Mouse (Mus musculus) embryonic fibroblast, embryonic 13.5 days (primary cell): ENCODE data around the gene Ube2q1. TPM values are rescaled to one million over a fixed set of nuclear protein-coding genes. Genes with fewer than 3 reads are reported as not detected.
A peak's percentile ranks its signal among the peaks of the same experiment; 100 is the strongest.
"Not testable (repeated sequence)": the region's sequence is repeated elsewhere in the genome, so short reads cannot be mapped to it uniquely, and the experiment has no call there.

ENCODE experiments used
- H3K27ac ChIP-seq: 2 replicates; pipeline ENCODE4 v1.5.1; 2012; ENCODE audit warnings: low read length, control low read depth, inconsistent platforms; ENCODE audit not compliant: insufficient read depth
- H3K4me1 ChIP-seq: 2 replicates; pipeline ENCODE4 v1.6.1; 2011; ENCODE audit warnings: low read length; ENCODE audit not compliant: control insufficient read depth, insufficient read depth
- H3K4me3 ChIP-seq: 2 replicates; pipeline ENCODE4 v1.5.1; 2011; ENCODE audit warnings: mild to moderate bottlenecking, control low read depth, low read length; ENCODE audit not compliant: insufficient read depth
- CTCF ChIP-seq: IDR thresholded peaks from 2 replicates; pipeline ENCODE4 v1.5.1; 2011; ENCODE audit warnings: mild to moderate bottlenecking, control low read depth, low read length, moderate library complexity, borderline replicate concordance; ENCODE audit not compliant: insufficient read depth
- POLR2A ChIP-seq: IDR thresholded peaks from 2 replicates; pipeline ENCODE4 v1.6.1; 2011; ENCODE audit warnings: low read depth, mild to moderate bottlenecking, control low read depth, low read length, moderate library complexity
- polyA plus RNA-seq: library from polyadenylated mRNA; stranded (reverse); fragments of >200 nt; gene quantifications from 2 replicates; pipeline ENCODE4 v1.2.4, GENCODE M21; 2011; ENCODE audit warnings: low read depth; ENCODE audit not compliant: missing spikeins, insufficient read length

Gene Ube2q1
- polyA plus RNA-seq, 1 experiment = 84.9 TPM

DNA sequence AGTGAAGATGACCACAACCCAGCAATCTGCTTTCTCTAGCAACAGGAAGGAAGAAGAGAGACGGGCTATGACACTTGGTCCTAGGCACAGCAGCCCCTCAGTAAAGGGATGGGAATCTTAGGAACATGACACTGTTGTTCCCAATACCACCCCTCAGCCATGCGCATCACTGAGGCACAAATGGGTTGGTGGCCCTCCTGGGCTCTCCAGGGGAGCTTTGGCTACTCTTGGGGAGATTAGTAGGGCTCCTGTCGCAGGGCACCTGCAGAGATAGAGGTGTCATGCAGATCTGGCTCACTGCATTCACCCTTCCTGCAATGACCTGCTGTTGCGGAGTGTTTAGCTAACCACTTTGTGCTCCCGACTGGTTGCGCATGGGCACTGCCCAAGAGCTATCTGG, 12.9 kb downstream of the Ube2q1 start:
- H3K4me3 ChIP-seq = no peak overlapping the region
- no peak overlapping the region for H3K27ac ChIP-seq
- TF ChIP-seq POLR2A = no peak
- no peak for TF ChIP-seq CTCF
- H3K4me1 ChIP-seq = no peaks in the 10 kb centered on the region

- no peaks in the 10 kb centered on the region for H3K4me1 ChIP-seq
- no peak; the same call in 1 of the 2 replicates for TF ChIP-seq CTCF
- TF ChIP-seq POLR2A = no peak
- H3K27ac ChIP-seq = no peak overlapping the region
- no peak overlapping the region for H3K4me3 ChIP-seq
These were observed 15.4 kb downstream of the Ube2q1 start for GRCm38 (mm10) chr3:89788680-89789352.

- peaks cover 5% of the 10 kb centered on the region; the same call in 1 of the 2 replicates for H3K4me1 ChIP-seq
These were observed 21.2 kb downstream of the Ube2q1 start for GRCm38 (mm10) chr3:89794616-89795015.

DNA sequence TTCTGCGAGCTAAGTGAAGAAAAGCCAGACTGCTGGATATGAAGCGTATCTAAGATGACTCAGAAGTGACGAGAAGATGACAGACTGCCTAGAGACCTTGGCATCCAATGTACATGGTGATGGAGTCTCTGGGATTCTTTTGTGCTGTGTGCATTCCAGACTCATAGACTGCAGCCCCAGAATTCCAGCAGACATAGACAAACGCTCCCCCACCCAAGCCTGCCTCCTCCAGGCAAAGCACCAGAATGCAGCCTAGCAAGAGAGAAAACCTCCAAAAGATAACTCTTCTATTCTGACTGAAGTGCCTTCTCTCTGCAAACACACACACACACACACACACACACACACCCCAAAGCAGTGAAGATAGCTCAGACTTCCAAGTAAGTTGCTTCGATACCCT, 22.3 kb downstream of the Ube2q1 start:
- TF ChIP-seq CTCF (peak; percentile 21; the same call in 1 of the 2 replicates), POLR2A (no peak)
- no peak overlapping the region for H3K4me3 ChIP-seq
- peaks cover 5% of the 10 kb centered on the region; the same call in 1 of the 2 replicates for H3K4me1 ChIP-seq
- H3K27ac ChIP-seq = no peak overlapping the region

More at GRCm38 (mm10) chr3:89794616-89795015, 21.2 kb downstream of the Ube2q1 start:
- Histone ChIP-seq H3K4me3 (no peak overlapping the region), H3K27ac (no peak overlapping the region)
- TF ChIP-seq POLR2A (no peak), CTCF (no peak)

DNA sequence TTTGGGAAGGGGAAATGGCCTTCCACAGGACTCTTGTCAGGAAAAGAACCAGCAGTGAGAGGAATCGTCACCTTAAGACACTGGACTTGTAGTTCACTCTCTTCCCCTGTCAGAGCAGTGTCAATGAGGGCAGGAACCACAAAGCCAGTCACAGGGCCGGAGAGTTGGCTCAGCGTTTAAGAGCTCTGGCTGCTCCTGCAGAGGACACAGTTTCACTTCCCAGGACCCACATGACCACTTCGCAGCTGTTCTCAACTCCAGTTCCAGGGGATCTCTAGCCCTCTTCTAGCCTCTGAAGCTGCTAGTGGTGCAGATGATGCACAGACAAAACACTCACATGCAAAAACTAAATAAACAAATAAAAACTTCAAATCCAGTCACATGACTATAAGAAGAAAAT, 22.9 kb downstream of the Ube2q1 start:
- H3K4me3 ChIP-seq = no peak overlapping the region
- TF ChIP-seq CTCF (no peak), POLR2A (no peak)
- H3K27ac ChIP-seq = no peak overlapping the region
- H3K4me1 ChIP-seq = peaks cover 5% of the 10 kb centered on the region; the same call in 1 of the 2 replicates

GRCm38 (mm10) chr3:89798518-89798917, 25.1 kb downstream of the Ube2q1 start:
- TF ChIP-seq POLR2A (no peak), CTCF (no peak)
- Histone ChIP-seq H3K4me1 (peaks cover 5% of the 10 kb centered on the region; the same call in 1 of the 2 replicates), H3K27ac (no peak overlapping the region), H3K4me3 (no peak overlapping the region)

DNA sequence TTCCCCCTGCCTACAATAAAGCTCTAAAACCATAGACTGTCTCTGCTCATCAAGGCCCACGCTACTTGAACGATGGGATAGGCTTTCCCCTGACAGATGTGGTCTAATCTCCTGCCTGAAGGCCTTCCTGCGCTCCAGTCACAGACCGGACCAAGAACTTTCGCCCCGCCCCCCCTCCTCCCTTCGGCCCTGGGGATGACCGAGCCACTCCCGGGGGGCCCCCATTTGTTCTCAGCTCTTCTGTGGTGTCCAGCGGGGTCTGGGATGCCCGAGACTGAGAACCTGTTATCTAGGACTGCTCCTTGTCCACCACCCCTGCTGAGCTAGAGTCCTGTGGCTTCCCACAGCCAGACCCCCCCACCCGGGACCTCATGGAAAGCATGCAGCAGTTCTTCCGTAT, 26.1 kb downstream of the Ube2q1 start:
- Histone ChIP-seq H3K4me1 (peaks cover 5% of the 10 kb centered on the region; the same call in 1 of the 2 replicates), H3K4me3 (no peak overlapping the region), H3K27ac (no peak overlapping the region)
- TF ChIP-seq POLR2A (no peak), CTCF (no peak)

GRCm38 (mm10) chr3:89800078-89800477, 26.7 kb downstream of the Ube2q1 start:
- not testable (repeated sequence) for H3K4me3 ChIP-seq, H3K4me1 ChIP-seq, H3K27ac ChIP-seq

DNA sequence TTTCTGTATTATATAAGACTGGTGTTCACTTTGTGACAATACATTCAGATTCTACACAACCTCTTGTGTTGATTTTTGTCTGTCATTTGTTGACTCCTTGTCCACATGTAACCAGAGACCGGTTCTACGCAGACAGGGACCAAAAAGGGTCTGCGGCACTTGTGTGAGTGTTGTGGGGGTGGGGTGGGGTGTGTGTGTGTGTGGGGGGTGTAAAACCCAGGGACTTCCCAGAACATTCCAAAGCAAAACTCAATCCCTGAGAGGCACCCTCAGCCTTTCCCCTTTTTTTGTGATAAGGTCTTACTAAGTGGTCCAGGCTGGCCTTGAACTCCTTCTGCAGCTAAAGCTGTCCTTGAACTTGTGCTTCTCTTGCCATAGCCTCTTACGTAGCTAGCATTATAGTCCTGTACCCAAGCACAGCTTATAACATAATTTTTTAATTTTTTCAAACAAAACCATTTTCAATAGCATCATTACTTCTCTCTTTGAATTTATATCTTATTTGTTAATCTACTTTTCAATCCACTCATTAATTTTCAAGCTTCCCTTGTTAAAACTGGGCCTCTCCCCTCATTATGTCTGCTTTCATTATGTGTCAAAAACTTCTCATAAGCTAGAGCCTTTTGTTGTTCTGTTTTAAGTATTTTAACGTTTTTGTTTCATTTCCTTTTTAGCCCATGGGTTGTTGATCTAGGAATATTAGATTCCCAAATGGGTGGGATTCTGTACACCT, 27.5 kb downstream of the Ube2q1 start:
- no peak overlapping the region for H3K4me3 ChIP-seq
- TF ChIP-seq POLR2A = no peak
- TF ChIP-seq CTCF = no peak
- peaks cover 4% of the 10 kb centered on the region; the same call in 1 of the 2 replicates for H3K4me1 ChIP-seq

GRCm38 (mm10) chr3:89801507-89801847, 28.1 kb downstream of the Ube2q1 start:
- H3K4me1 ChIP-seq = no peaks in the 10 kb centered on the region
- no peak overlapping the region for H3K4me3 ChIP-seq
- no peak for TF ChIP-seq CTCF
- no peak for TF ChIP-seq POLR2A
- H3K27ac ChIP-seq = no peak overlapping the region

More for the DNA sequence above, 27.5 kb downstream of the Ube2q1 start:
- H3K27ac ChIP-seq = no peak overlapping the region
